In genomic region chr8:76211891-76212290, GRCm38 (mm10) we compare ENCODE assay signal across 35 mouse cellular contexts.
"Had no signal": no experiment of that assay in that cellular context is flagged by ENCODE, and none has a peak within 500 bp of the region (broad histone marks: within the 10 kb centered on the region; RNA-seq: fewer than 3 reads in every experiment).

No protein-coding gene starts in this region.

- ATAC-seq: hindbrain, embryonic 16.5 days; hindbrain, postnatal 0 days; inflammation-experienced regulatory T-cells, adult 6 months; intestine, embryonic 15.5 days; intestine, embryonic 16.5 days; intestine, postnatal 0 days had no signal

- H3K27me3 ChIP-seq: heart, embryonic 12.5 days; heart, embryonic 13.5 days; heart, embryonic 15.5 days; hindbrain, embryonic 12.5 days; hindbrain, embryonic 13.5 days; hindbrain, embryonic 15.5 days; intestine, embryonic 15.5 days; kidney, embryonic 15.5 days had no signal

- DNase-seq: heart, postnatal 10 days; heart, postnatal 14 days; heart, postnatal 36 days; heart, postnatal 4 days; kidney, adult 11 months; kidney, adult 18-20 months; kidney, adult 2 months; kidney, adult 8-10 months; kidney, adult 9 months; kidney, postnatal 10 days; kidney, postnatal 14 days; kidney, postnatal 25 days; kidney, postnatal 36 days; kidney, postnatal 4 days; layer of hippocampus, adult 9-11 months; layer of hippocampus, postnatal 36 days had no signal

- H3K4me2 ChIP-seq: heart, embryonic 11.5 days; heart, embryonic 12.5 days; heart, embryonic 13.5 days; heart, embryonic 15.5 days; hindbrain, embryonic 12.5 days; hindbrain, embryonic 13.5 days; hindbrain, embryonic 14.5 days; hindbrain, embryonic 15.5 days; intestine, embryonic 15.5 days; kidney, embryonic 15.5 days had no signal

- H3K36me3 ChIP-seq: heart, embryonic 10.5 days; heart, embryonic 12.5 days; heart, embryonic 13.5 days; heart, embryonic 15.5 days; hindbrain, embryonic 10.5 days; hindbrain, embryonic 12.5 days; hindbrain, embryonic 13.5 days; hindbrain, embryonic 15.5 days; intestine, embryonic 15.5 days; kidney, embryonic 15.5 days had no signal

- H3K9ac ChIP-seq: heart, embryonic 12.5 days; heart, embryonic 13.5 days; heart, embryonic 15.5 days; hindbrain, embryonic 12.5 days; hindbrain, embryonic 13.5 days; hindbrain, embryonic 14.5 days; hindbrain, embryonic 15.5 days; intestine, embryonic 15.5 days; kidney, embryonic 15.5 days had no signal

- H3K4me1 ChIP-seq: heart, embryonic 10.5 days; heart, embryonic 12.5 days; heart, embryonic 13.5 days; heart, embryonic 15.5 days; hindbrain, embryonic 10.5 days; hindbrain, embryonic 12.5 days; hindbrain, embryonic 13.5 days; hindbrain, embryonic 15.5 days; intestine, embryonic 15.5 days; kidney, embryonic 15.5 days had no signal

- H3K9me3 ChIP-seq: heart, embryonic 10.5 days; heart, embryonic 12.5 days; heart, embryonic 13.5 days; heart, embryonic 15.5 days; hindbrain, embryonic 10.5 days; hindbrain, embryonic 12.5 days; hindbrain, embryonic 13.5 days; hindbrain, embryonic 15.5 days; intestine, embryonic 15.5 days; kidney, embryonic 15.5 days had no signal

- H3K27ac ChIP-seq: heart, embryonic 10.5 days; heart, embryonic 13.5 days; heart, embryonic 15.5 days; hindbrain, embryonic 10.5 days; hindbrain, embryonic 12.5 days; hindbrain, embryonic 13.5 days; hindbrain, embryonic 14.5 days; hindbrain, embryonic 15.5 days; hindbrain, postnatal 0 days; intestine, embryonic 15.5 days; kidney, embryonic 15.5 days; kidney, postnatal 0 days; layer of hippocampus, adult 2 months had no signal

- H3K4me3 ChIP-seq: heart, embryonic 10.5 days; heart, embryonic 12.5 days; heart, embryonic 13.5 days; heart, embryonic 15.5 days; hindbrain, embryonic 10.5 days; hindbrain, embryonic 12.5 days; hindbrain, embryonic 13.5 days; hindbrain, embryonic 15.5 days; intestine, embryonic 15.5 days; kidney, embryonic 15.5 days; layer of hippocampus, adult 2 months had no signal
